Mouse (Mus musculus) common myeloid progenitor, adult 5-6 weeks (primary cell): Measurements from ENCODE around the gene Tmem245. TPM values are rescaled to one million over a fixed set of nuclear protein-coding genes. Genes with fewer than 3 reads are reported as not detected.

ENCODE experiments used
- ATAC-seq: replicated peaks from 2 replicates; pipeline ENCODE4 v1.8.0; 2016; ENCODE audit warnings: low read depth, mild to moderate bottlenecking, moderate TSS enrichment, inconsistent platforms; ENCODE audit not compliant: poor library complexity, severe bottlenecking
- total RNA-seq: library from RNA; stranded (forward); fragments of 200-1000, 187-1606 nt; gene quantifications from 2 replicates; pipeline ENCODE4 v1.2.3, GENCODE M21; 2017

The Tmem245 gene
- total RNA-seq, 1 experiment from 2014 or later = 10.7 TPM

- ATAC-seq = peak; percentile 54; the same call in 1 of the 2 replicates
These were observed 15.1 kb downstream of the Tmem245 start for GRCm38 (mm10) chr4:56932096-56932495.

DNA sequence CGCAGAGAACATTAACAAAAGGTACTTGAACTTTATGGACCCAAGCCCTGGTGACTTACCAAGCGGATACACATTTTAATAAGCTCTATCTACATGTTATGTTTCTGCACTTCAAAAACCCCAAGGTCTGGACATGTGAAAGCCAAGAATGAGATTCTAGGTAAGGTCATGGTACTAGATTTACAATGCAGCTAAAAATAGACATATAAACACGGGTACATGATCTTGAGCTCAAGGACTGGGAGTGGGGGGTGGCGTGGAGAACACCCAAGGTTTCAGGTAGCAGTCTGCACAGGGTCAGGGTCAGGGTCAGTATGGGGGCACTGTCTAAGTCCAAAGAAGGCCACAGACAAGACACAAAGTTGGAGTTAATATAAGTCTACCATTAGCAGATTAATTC is 16.9 kb downstream of the Tmem245 start:
- no peak for ATAC-seq

GRCm38 (mm10) chr4:56926971-56927370 is 20.3 kb downstream of the Tmem245 start:
- no peak for ATAC-seq

DNA sequence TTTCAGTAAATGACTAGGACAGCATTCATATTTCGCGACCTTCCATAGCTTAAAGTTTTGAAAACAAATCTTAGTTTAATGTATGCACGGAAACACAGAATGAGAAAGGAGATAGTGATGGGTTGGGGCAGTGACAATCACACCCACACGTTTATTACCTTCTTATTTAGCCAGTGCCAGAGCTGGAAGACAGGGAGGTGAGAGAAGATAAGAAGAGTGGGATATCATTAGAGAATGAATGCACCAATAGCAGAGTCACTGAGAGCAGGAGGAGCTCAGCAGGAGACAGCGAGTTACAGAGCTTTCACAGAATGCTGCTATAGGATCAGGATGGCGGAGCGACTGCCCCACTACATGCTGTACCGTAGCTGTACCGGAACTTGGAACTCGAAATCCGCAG is 25.0 kb downstream of the Tmem245 start:
- no peak for ATAC-seq

DNA sequence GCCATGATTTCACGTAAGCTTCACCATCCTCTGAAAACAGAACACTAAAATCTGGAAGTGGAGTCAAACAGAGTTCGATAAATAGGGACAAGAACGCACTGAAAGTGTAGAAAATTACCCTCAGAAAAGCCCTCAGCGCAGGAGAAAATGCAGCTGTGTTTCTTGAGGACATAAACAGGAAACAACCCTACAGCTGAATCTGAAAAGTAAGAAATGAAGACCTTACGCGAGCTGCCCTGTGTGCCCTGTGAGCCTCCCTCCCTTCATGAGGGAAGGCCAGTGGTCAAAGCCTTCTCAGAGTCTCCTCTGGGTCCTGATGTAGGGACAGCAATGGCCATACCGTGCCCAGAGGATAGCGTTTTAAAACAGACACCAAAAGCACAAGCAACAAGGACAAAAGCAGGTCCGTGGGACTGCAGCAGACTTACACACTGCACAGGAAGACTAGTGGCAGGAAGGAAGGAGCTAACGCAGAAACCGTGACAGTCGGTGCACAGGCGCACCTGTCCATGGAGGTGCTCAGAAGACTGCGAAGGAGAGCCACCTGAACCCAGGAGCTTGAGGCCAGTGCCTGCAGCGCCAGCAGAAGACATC is 31.4 kb downstream of the Tmem245 start:
- no peak for ATAC-seq

- no peak for ATAC-seq
These were observed 32.5 kb downstream of the Tmem245 start for GRCm38 (mm10) chr4:56914761-56915160.

DNA sequence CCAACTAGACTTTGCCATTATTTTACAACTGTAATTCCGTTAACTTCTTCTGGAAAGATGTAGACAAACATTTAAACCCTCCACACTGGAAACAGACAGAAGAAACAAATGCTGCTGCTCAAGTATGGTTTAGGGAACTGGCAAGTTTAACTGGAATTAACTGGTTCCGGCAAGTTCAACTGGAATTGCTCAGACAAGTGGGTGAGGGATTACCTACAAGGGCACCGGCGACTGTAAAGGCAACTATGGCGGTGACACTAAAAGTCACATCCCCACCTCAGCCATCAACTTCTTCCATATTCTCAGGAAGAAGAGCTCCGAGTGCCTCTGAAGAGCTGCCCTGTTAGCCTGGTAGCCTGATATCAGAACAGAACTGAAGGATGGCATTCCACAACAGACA is 32.9 kb downstream of the Tmem245 start:
- no peak for ATAC-seq

DNA sequence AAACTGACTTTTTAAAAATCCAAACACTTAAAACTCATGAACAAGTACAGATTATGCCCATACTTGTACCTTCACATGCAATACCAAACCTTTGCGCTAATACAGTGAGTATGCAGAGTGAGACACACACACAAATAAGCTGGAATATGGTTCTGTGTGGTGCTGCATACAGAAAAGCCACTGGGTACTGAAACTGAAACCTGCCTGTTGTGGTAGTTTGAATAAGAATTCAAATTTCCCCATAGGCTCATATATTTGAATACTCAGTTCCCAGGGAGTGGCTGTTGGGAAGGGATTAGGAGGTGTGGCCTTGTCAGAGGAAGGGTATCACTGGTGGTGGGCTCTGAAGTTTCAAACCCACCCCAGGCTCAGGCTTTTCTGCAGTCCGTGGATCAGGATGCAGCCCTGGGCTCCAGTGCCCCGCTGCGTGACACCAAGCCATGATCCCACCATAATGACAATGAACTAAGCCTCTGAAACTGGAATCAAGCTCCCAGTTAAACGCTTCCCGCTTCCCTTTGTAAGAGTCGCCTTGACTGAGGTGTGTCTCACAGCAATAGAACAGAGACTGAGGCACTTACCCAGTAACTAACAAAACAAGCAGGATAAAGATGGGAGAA is 34.7 kb downstream of the Tmem245 start:
- no peak for ATAC-seq

- ATAC-seq = no peak
These were observed 37.7 kb downstream of the Tmem245 start for GRCm38 (mm10) chr4:56909568-56909967.

GRCm38 (mm10) chr4:56907671-56908070 is 39.6 kb downstream of the Tmem245 start:
- no peak for ATAC-seq

- ATAC-seq = no peak
These were observed 40.3 kb downstream of the Tmem245 start for GRCm38 (mm10) chr4:56906926-56907325.

DNA sequence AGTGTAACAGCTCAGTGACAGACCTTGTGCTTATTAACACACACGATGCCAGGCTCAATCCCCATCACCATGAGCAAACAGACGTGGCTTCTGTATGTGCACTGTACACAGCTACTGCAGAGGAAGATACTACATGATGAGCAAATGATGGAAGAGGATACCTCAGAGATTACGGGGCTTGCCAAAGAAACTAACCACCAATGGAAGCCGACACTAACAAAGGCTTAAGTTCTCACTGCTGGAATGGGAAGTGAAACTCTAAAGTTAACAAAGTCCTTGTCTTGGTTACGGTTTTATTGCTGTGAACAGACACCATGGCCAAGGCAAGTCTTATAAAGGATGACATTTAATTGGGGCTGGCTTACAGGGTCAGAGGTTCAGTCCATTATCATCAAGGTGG is 41.7 kb downstream of the Tmem245 start:
- ATAC-seq = peak; percentile 60; the same call in 1 of the 2 replicates

DNA sequence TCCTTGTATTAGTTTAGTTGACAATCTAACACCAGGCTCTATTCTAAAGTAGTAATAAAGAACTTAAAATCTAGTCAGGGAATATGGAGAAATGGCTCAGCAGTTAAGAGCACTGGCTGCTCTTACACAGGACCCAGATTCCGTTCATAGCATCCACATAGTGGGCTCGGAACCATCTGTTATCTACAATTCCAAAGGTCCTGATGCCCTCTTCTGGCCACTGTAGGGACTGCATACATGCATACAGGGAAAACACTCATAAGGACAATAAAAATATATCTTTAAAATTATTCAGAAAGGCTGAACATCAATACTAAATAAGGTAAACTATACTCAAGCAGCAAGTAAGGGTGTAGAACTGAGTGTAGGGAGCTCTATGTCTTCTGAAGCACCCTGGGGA is 45.6 kb downstream of the Tmem245 start:
- no peak for ATAC-seq

- ATAC-seq = no peak
These were observed 48.0 kb downstream of the Tmem245 start for GRCm38 (mm10) chr4:56899216-56899615.

DNA sequence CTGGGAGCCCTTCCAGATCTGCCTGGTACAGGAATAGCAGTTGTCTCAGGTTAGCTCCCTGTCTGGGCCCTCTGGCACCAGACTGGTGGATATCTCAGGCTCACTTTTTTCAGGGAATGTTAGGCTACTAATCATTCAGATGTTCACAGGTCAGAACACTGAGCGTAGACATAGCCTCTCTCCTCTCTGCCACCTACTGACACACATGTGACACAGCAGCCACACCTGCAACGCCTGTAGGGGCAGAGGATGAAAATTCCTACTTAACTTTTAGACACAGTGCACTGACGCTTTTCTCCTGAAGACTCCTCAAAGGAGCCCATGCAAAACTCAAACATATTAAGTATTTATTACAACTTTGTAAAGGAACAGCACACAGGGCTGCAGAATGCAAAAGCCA is 49.7 kb downstream of the Tmem245 start:
- ATAC-seq = no peak

DNA sequence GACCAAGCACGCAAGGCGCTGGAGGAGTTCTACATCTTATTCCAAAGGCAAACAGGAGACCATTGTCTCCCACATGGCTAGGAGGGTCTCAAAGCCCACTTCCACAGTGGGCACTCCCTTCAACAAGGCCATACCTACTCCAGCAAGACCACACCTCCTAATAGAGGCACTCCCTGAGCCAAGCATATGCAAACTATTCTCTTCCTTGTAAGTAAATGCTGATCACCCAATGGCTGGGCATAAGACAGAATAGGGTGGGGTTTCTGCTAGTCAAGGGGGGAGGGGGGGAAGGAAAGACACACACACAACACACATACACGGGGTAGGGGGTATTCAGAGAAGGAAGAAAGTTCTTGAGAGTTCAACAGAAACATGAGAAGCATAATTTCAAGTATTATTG is 53.0 kb downstream of the Tmem245 start:
- ATAC-seq = no peak

- ATAC-seq = peak; percentile 93
These were observed 54.6 kb downstream of the Tmem245 start for GRCm38 (mm10) chr4:56892501-56893115.

DNA sequence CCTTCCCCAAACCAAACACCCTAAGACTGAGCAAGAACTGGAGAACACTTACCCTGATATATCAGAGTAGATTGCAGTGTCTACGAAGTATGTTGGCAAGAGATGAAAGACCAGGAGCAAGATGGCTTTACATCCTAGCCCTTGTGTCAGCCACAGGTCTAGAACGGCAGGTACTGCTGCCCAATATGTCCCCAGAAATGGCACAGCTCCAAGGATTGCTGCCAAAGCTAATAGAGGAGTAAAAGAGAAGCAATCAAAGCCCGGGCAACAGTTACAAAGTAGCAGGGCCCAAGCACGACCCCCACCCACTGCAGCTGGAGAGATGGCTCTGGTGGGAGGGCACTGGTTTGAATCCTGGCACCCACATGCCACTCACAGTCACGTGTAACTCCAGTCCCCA is 58.8 kb downstream of the Tmem245 start:
- ATAC-seq = no peak

GRCm38 (mm10) chr4:56886286-56886979 is 60.8 kb downstream of the Tmem245 start:
- no peak for ATAC-seq

GRCm38 (mm10) chr4:56880036-56880703 is 67.1 kb downstream of the Tmem245 start:
- no peak for ATAC-seq

DNA sequence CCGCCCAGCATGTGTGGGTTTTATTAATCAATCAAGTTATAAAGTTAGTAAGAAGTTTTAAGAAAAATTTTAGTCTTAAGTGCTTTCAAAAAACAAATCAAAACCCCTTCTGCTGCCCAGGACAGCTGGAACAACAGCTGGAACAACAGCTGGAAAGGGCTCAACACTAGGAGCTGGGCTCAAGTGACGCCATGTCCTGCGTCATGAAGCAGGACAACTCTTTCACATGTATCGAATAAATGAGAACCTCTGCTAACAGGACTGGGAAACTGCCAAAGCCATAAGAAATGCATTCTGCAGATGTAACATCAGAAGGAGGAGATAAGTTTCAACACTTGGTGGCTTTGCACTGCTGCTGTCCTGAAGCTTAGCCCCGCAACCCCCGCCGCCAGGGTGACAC is 68.3 kb downstream of the Tmem245 start:
- no peak for ATAC-seq
